Mouse (Mus musculus): ENCODE data around the gene Cfap221. TPM values are rescaled to one million over a fixed set of nuclear protein-coding genes. Genes with fewer than 3 reads are reported as not detected.

The Cfap221 gene
- polyA plus RNA-seq, 1 experiment from 2014 or later, result not detected

GRCm38 (mm10) chr1:119899195-119900123 lies 97.6 kb downstream of the Cfap221 start:
- Histone ChIP-seq H3K4me3 (ENCODE audit: low read depth, low read length) (no peak overlapping the region), H3K36me3 (replicated peaks; ENCODE audit: insufficient read depth, low read length) (no peaks in the 10 kb centered on the region), H3K27me3 (ENCODE audit: insufficient read depth, low read length) (no peaks in the 10 kb centered on the region), H3K9ac (replicated peaks) (no peak overlapping the region), H3K4me2 (ENCODE audit: low read depth, low read length) (no peak overlapping the region), H3K4me1 (ENCODE audit: insufficient read depth) (no peaks in the 10 kb centered on the region), H3K27ac (ENCODE audit: low read depth) (no peak overlapping the region), H3K9me3 (ENCODE audit: low read length) (no peaks in the 10 kb centered on the region)
- DNase-seq (no peak), ATAC-seq (no peak)
- WGBS (ENCODE audit: insufficient replicate concordance), result 74% methylated on average over 11 of the region's 11 CpGs
- TF ChIP-seq CTCF (IDR thresholded peaks at IDR 0.05; ENCODE audit: low read depth), result no peak
- TF ChIP-seq EP300 (IDR thresholded peaks at IDR 0.05; ENCODE audit: low read depth), result no peak

- Histone ChIP-seq H3K4me3 (ENCODE audit: low read depth, low read length) (no peak overlapping the region), H3K9ac (replicated peaks) (no peak overlapping the region), H3K4me1 (ENCODE audit: insufficient read depth) (no peaks in the 10 kb centered on the region), H3K36me3 (replicated peaks; ENCODE audit: insufficient read depth, low read length) (no peaks in the 10 kb centered on the region), H3K4me2 (ENCODE audit: low read depth, low read length) (no peak overlapping the region), H3K27me3 (ENCODE audit: insufficient read depth, low read length) (no peaks in the 10 kb centered on the region), H3K27ac (ENCODE audit: low read depth) (no peak overlapping the region), H3K9me3 (ENCODE audit: low read length) (no peaks in the 10 kb centered on the region)
- WGBS (ENCODE audit: insufficient replicate concordance), result 42% methylated on average over 6 of the region's 6 CpGs
- TF ChIP-seq EP300 (IDR thresholded peaks at IDR 0.05; ENCODE audit: low read depth), result no peak
- peak; percentile 94 for TF ChIP-seq CTCF (IDR thresholded peaks at IDR 0.05; ENCODE audit: low read depth)
- ATAC-seq (peak; percentile 76), DNase-seq (peak; percentile 81)
These were observed 102.1 kb downstream of the Cfap221 start for GRCm38 (mm10) chr1:119894936-119895335.

GRCm38 (mm10) chr1:119893600-119893999 lies 103.4 kb downstream of the Cfap221 start:
- no peak overlapping the region for H3K4me2 ChIP-seq (ENCODE audit: low read depth, low read length)
- no peak overlapping the region for H3K9ac ChIP-seq (replicated peaks)
- H3K4me3 ChIP-seq (ENCODE audit: low read depth, low read length), result no peak overlapping the region
- no peak for DNase-seq
- H3K9me3 ChIP-seq (ENCODE audit: low read length), result no peaks in the 10 kb centered on the region
- 68% methylated on average over 3 of the region's 3 CpGs for WGBS (ENCODE audit: insufficient replicate concordance)
- no peaks in the 10 kb centered on the region for H3K4me1 ChIP-seq (ENCODE audit: insufficient read depth)
- no peaks in the 10 kb centered on the region for H3K36me3 ChIP-seq (replicated peaks; ENCODE audit: insufficient read depth, low read length)
- TF ChIP-seq CTCF (IDR thresholded peaks at IDR 0.05; ENCODE audit: low read depth) (no peak), EP300 (IDR thresholded peaks at IDR 0.05; ENCODE audit: low read depth) (no peak)
- no peaks in the 10 kb centered on the region for H3K27me3 ChIP-seq (ENCODE audit: insufficient read depth, low read length)
- H3K27ac ChIP-seq (ENCODE audit: low read depth), result no peak overlapping the region
- no peak for ATAC-seq

- Histone ChIP-seq H3K4me3 (ENCODE audit: low read depth, low read length) (no peak overlapping the region), H3K36me3 (replicated peaks; ENCODE audit: insufficient read depth, low read length) (no peaks in the 10 kb centered on the region)
- ATAC-seq, result no peak
These were observed 104.1 kb downstream of the Cfap221 start for GRCm38 (mm10) chr1:119892933-119893332.

GRCm38 (mm10) chr1:119891865-119892264 lies 105.2 kb downstream of the Cfap221 start:
- no peaks in the 10 kb centered on the region for H3K4me1 ChIP-seq (ENCODE audit: insufficient read depth)
- no peak for ATAC-seq
- H3K9me3 ChIP-seq (ENCODE audit: low read length), result no peaks in the 10 kb centered on the region
- H3K36me3 ChIP-seq (replicated peaks; ENCODE audit: insufficient read depth, low read length), result no peaks in the 10 kb centered on the region
- H3K4me2 ChIP-seq (ENCODE audit: low read depth, low read length), result no peak overlapping the region
- H3K27me3 ChIP-seq (ENCODE audit: insufficient read depth, low read length), result no peaks in the 10 kb centered on the region
- H3K4me3 ChIP-seq (ENCODE audit: low read depth, low read length), result no peak overlapping the region
- H3K9ac ChIP-seq (replicated peaks), result no peak overlapping the region
- no peak overlapping the region for H3K27ac ChIP-seq (ENCODE audit: low read depth)
- TF ChIP-seq EP300 (IDR thresholded peaks at IDR 0.05; ENCODE audit: low read depth) (no peak), CTCF (IDR thresholded peaks at IDR 0.05; ENCODE audit: low read depth) (no peak)
- 65% methylated on average over 4 of the region's 4 CpGs for WGBS (ENCODE audit: insufficient replicate concordance)
- DNase-seq, result no peak

More at GRCm38 (mm10) chr1:119892933-119893332, 104.1 kb downstream of the Cfap221 start:
- no peaks in the 10 kb centered on the region for H3K27me3 ChIP-seq (ENCODE audit: insufficient read depth, low read length)
- H3K9ac ChIP-seq (replicated peaks), result no peak overlapping the region
- no peak overlapping the region for H3K4me2 ChIP-seq (ENCODE audit: low read depth, low read length)
- no peaks in the 10 kb centered on the region for H3K9me3 ChIP-seq (ENCODE audit: low read length)
- DNase-seq, result no peak
- TF ChIP-seq CTCF (IDR thresholded peaks at IDR 0.05; ENCODE audit: low read depth), result no peak
- H3K4me1 ChIP-seq (ENCODE audit: insufficient read depth), result no peaks in the 10 kb centered on the region
- 61% methylated on average over 6 of the region's 6 CpGs for WGBS (ENCODE audit: insufficient replicate concordance)
- no peak overlapping the region for H3K27ac ChIP-seq (ENCODE audit: low read depth)

- ATAC-seq, result no peak
- TF ChIP-seq EP300 (IDR thresholded peaks at IDR 0.05; ENCODE audit: low read depth), result no peak
- TF ChIP-seq CTCF (IDR thresholded peaks at IDR 0.05; ENCODE audit: low read depth), result no peak
- DNase-seq, result no peak
- H3K9ac ChIP-seq (replicated peaks), result no peak overlapping the region
- no peaks in the 10 kb centered on the region for H3K4me1 ChIP-seq (ENCODE audit: insufficient read depth)
- H3K4me2 ChIP-seq (ENCODE audit: low read depth, low read length), result no peak overlapping the region
- H3K27me3 ChIP-seq (ENCODE audit: insufficient read depth, low read length), result no peaks in the 10 kb centered on the region
- 76% methylated on average over 9 of the region's 9 CpGs for WGBS (ENCODE audit: insufficient replicate concordance)
- no peaks in the 10 kb centered on the region for H3K36me3 ChIP-seq (replicated peaks; ENCODE audit: insufficient read depth, low read length)
- H3K27ac ChIP-seq (ENCODE audit: low read depth), result no peak overlapping the region
- no peak overlapping the region for H3K4me3 ChIP-seq (ENCODE audit: low read depth, low read length)
- H3K9me3 ChIP-seq (ENCODE audit: low read length), result no peaks in the 10 kb centered on the region
These were observed 105.9 kb downstream of the Cfap221 start for GRCm38 (mm10) chr1:119891149-119891548.
